Comparison of ENCODE assay signal across 8 mouse cellular contexts in genomic region chr2:24048480-24049097, GRCm38 (mm10). TPM values are rescaled to one million over a fixed set of nuclear protein-coding genes. Genes with fewer than 3 reads are reported as not detected.
A peak's percentile ranks its signal among the peaks of the same experiment; 100 is the strongest.
DNase-seq lines count a peak whose midpoint lies in the region; ATAC-seq and TF ChIP-seq lines count a peak whose summit lies in the region.

No protein-coding gene starts in this region.

- peak overlapping the region; percentile 57 for H3K9ac ChIP-seq in CH12.LX (ENCODE audit: insufficient read depth, low read depth)
- peak overlapping the region; percentile 11; the same call in 1 of the 2 replicates for H3K9ac ChIP-seq in lung, embryonic 14.5 days

- no peak for TF ChIP-seq RAD21 in CH12.LX (IDR thresholded peaks at IDR 0.05; ENCODE audit: low read depth, low read length)

- H3K9me3 ChIP-seq in CH12.LX (replicated peaks; ENCODE audit: low read length) = no peaks in the 10 kb centered on the region
- no peaks in the 10 kb centered on the region for H3K9me3 ChIP-seq in hindbrain, embryonic 10.5 days
- H3K9me3 ChIP-seq in lung, embryonic 14.5 days (ENCODE audit: low read depth, low read length) = no peaks in the 10 kb centered on the region

- DNase-seq in CH12.LX (ENCODE audit: extremely low read depth) = no peak
- DNase-seq in cerebellum, adult 9-10 months = peak; percentile 5
- peak; percentile 13 to 33 for DNase-seq in frontal cortex, postnatal 14 days (ENCODE audit: low spot score in 2 of 2)
- DNase-seq in hindbrain, embryonic 10.5 days (ENCODE audit: low spot score) = peak; percentile 44
- peak; percentile 35 for DNase-seq in layer of hippocampus, adult 9-10 months (ENCODE audit: low spot score)
- DNase-seq in lung, embryonic 14.5 days = peak; percentile 41
- peak; percentile 72 for DNase-seq in ovary, adult 18-20 months (ENCODE audit: low spot score)
- DNase-seq in thymus, adult 18-20 months = no peak

- no peaks in the 10 kb centered on the region for H3K79me2 ChIP-seq in CH12.LX (replicated peaks; ENCODE audit: control insufficient read depth, extremely low read depth, insufficient read depth, poor library complexity, severe bottlenecking)

- in situ Hi-C loops in CH12.LX (cut with MboI; ENCODE audit: low pct_ligation_motif_present, low pct_unique_long_range_greater_than_20kb, low sequenced_read_pairs) = no loop called here

- no peaks in the 10 kb centered on the region for H3K36me3 ChIP-seq in CH12.LX (replicated peaks in 1 of 2; ENCODE audit: control insufficient read depth in 1 of 2, insufficient read depth in 1 of 2, low read length in 1 of 2)
- no peaks in the 10 kb centered on the region for H3K36me3 ChIP-seq in hindbrain, embryonic 10.5 days
- H3K36me3 ChIP-seq in lung, embryonic 14.5 days (ENCODE audit: insufficient read depth) = no peaks in the 10 kb centered on the region

- dilution Hi-C loops in CH12.LX (cut with MboI; ENCODE audit: extremely low pct_ligation_motif_present, extremely low pct_unique_long_range_greater_than_20kb, low sequenced_read_pairs) = no loop called here

- no peak for TF ChIP-seq POLR2A in CH12.LX (IDR thresholded peaks at IDR 0.05; ENCODE audit: low read depth, low read length)

- peak; percentile 66; the same call in 1 of the 2 replicates for ATAC-seq in lung, embryonic 14.5 days (ENCODE audit: insufficient read depth)

- no peak for TF ChIP-seq EP300 in CH12.LX (IDR thresholded peaks at IDR 0.05; ENCODE audit: low read length)

- no peaks in the 10 kb centered on the region for H3K27me3 ChIP-seq in CH12.LX (replicated peaks)
- no peaks in the 10 kb centered on the region for H3K27me3 ChIP-seq in hindbrain, embryonic 10.5 days (ENCODE audit: insufficient read depth, poor library complexity, severe bottlenecking)
- no peaks in the 10 kb centered on the region for H3K27me3 ChIP-seq in lung, embryonic 14.5 days (ENCODE audit: insufficient read depth, low read length)

- WGBS in hindbrain, embryonic 10.5 days = 14% methylated on average over 16 of the region's 16 CpGs
- 10% methylated on average over 16 of the region's 16 CpGs for WGBS in lung, embryonic 14.5 days

- H3K4me1 ChIP-seq in CH12.LX (ENCODE audit: control insufficient read depth in 1 of 2, insufficient read depth in 2 of 2) = no peaks in the 10 kb centered on the region
- H3K4me1 ChIP-seq in hindbrain, embryonic 10.5 days (replicated peaks) = peaks cover 24% of the 10 kb centered on the region
- H3K4me1 ChIP-seq in lung, embryonic 14.5 days (ENCODE audit: insufficient read depth) = no peaks in the 10 kb centered on the region

- peak overlapping the region; percentile 83 for H3K4me2 ChIP-seq in CH12.LX (ENCODE audit: insufficient read depth, low read depth, poor library complexity, severe bottlenecking)
- H3K4me2 ChIP-seq in lung, embryonic 14.5 days = peak overlapping the region; percentile 56

- TF ChIP-seq CTCF in CH12.LX (conservative IDR thresholded peaks at IDR 0.05 in 1 of 2, IDR thresholded peaks at IDR 0.05 in 1 of 2; ENCODE audit: low read depth in 2 of 2, low read length in 2 of 2) = no peak
- TF ChIP-seq CTCF in lung, embryonic 14.5 days (IDR thresholded peaks at IDR 0.05; ENCODE audit: low read depth) = no peak

- no peak overlapping the region for H3K4me3 ChIP-seq in CH12.LX (replicated peaks in 1 of 3; ENCODE audit: low read depth in 2 of 3, low read length in 2 of 3, poor library complexity in 1 of 3)
- H3K4me3 ChIP-seq in hindbrain, embryonic 10.5 days = peak overlapping the region; percentile 45
- peak overlapping the region; percentile 28 for H3K4me3 ChIP-seq in lung, embryonic 14.5 days (ENCODE audit: low read depth, low read length)

- H3K27ac ChIP-seq in CH12.LX (ENCODE audit: insufficient read depth, low read depth) = no peak overlapping the region
- peak overlapping the region; percentile 82 for H3K27ac ChIP-seq in hindbrain, embryonic 10.5 days
- no peak overlapping the region for H3K27ac ChIP-seq in lung, embryonic 14.5 days (ENCODE audit: low read depth)

TF ChIP-seq in CH12.LX, 34 proteins besides CTCF, POLR2A, EP300 and RAD21:
- no peak for TF ChIP-seq MAX (IDR thresholded peaks at IDR 0.05; ENCODE audit: low read length)
- TF ChIP-seq TCF12 (IDR thresholded peaks at IDR 0.05; ENCODE audit: low read depth, low read length) = 0 out of 2 replicates have a peak, but pooled peaks have one; percentile 19

RNA-seq across cellular contexts. Expression of gene Hnmt, which starts 0.6 kb away (rescaled TPM):
- total RNA-seq in CH12.LX (2012; rRNA removed) = 0.42 and 0.64 TPM in 2 replicates
- total RNA-seq in CH12.LX (2014; rRNA removed) = 0.13 TPM in 1 of 2 replicates, not detected in the other
- not detected in 2 replicates for polyA plus RNA-seq in CH12.LX (2012; ENCODE audit: insufficient read length, low read depth)
- 1.2 and 2.7 TPM in 2 replicates for polyA plus RNA-seq in hindbrain, embryonic 10.5 days (2016; fragmentation: Nextera tagmentation; extraction: Ambion mirVana)
- 0.32 and 0.39 TPM in 2 replicates for polyA plus RNA-seq in lung, embryonic 14.5 days (2014; fragmentation: Nextera tagmentation; extraction: Ambion mirVana)

RNA-seq across cellular contexts. Expression of gene Tbpl2, which starts 47.8 kb away (rescaled TPM):
- total RNA-seq in CH12.LX (2012; rRNA removed) (not detected in 2 replicates), CH12.LX (2014; rRNA removed) (not detected in 2 replicates)
- polyA plus RNA-seq in CH12.LX (2012; ENCODE audit: insufficient read length, low read depth) = not detected in 2 replicates
- not detected in 2 replicates for polyA plus RNA-seq in hindbrain, embryonic 10.5 days (2016; fragmentation: Nextera tagmentation; extraction: Ambion mirVana)
- polyA plus RNA-seq in lung, embryonic 14.5 days (2014; fragmentation: Nextera tagmentation; extraction: Ambion mirVana) = not detected in 2 replicates

Comparison
In these comparisons a context has a peak if more than half of its experiments do, and no peak if none do; other contexts are left out.
1. DNase-seq: peak in cerebellum, adult 9-10 months (single experiment), frontal cortex, postnatal 14 days (2 of 2), hindbrain, embryonic 10.5 days (single experiment), layer of hippocampus, adult 9-10 months (single experiment), lung, embryonic 14.5 days (single experiment) and ovary, adult 18-20 months (single experiment); none in CH12.LX (single experiment) and thymus, adult 18-20 months (0 of 2).
2. H3K4me3 ChIP-seq: peak in hindbrain, embryonic 10.5 days (single experiment) and lung, embryonic 14.5 days (single experiment); none in CH12.LX (0 of 3).